Mouse (Mus musculus): ENCODE data around the gene Skint6.

- TF ChIP-seq POLR2A (IDR thresholded peaks at IDR 0.05; ENCODE audit: insufficient read depth, low read depth, low read length) = no peak
- TF ChIP-seq CTCF (IDR thresholded peaks at IDR 0.05) = no peak
These were observed at the start of gene Skint6 for GRCm38 (mm10) chr4:113286873-113287272.

Data from heart, adult 2 months (tissue).